Mouse (Mus musculus) frontal cortex, postnatal 14 days (tissue): ENCODE measurements around the gene Kansl1l.

Experiments used
- DNase-seq, 2 experiments: peaks; one replicate each; pipeline ENCODE4 v3.0.0; 2022; ENCODE audit warnings: low spot score in 2 of 2

Gene Kansl1l

GRCm38 (mm10) chr1:66817865-66818315 is 528 bp upstream of the Kansl1l start:
- DNase-seq: no peak

GRCm38 (mm10) chr1:66816837-66817452 is 417 bp downstream of the Kansl1l start:
- peak; percentile 81 to 89 for DNase-seq

GRCm38 (mm10) chr1:66815941-66816777 is 1.2 kb downstream of the Kansl1l start:
- peak; percentile 53 to 59 for DNase-seq

GRCm38 (mm10) chr1:66814756-66815155 is 2.6 kb downstream of the Kansl1l start:
- DNase-seq: no peak

GRCm38 (mm10) chr1:66813191-66813590 is 4.2 kb downstream of the Kansl1l start:
- no peak for DNase-seq

GRCm38 (mm10) chr1:66806821-66807220 is 10.5 kb downstream of the Kansl1l start:
- DNase-seq: no peak

GRCm38 (mm10) chr1:66805408-66805807 is 12.0 kb downstream of the Kansl1l start:
- no peak for DNase-seq

- DNase-seq: no peak
Measured at GRCm38 (mm10) chr1:66804710-66805109, 12.7 kb downstream of the Kansl1l start.

GRCm38 (mm10) chr1:66797962-66798361 is 19.4 kb downstream of the Kansl1l start:
- no peak for DNase-seq

GRCm38 (mm10) chr1:66792838-66793466 is 24.4 kb downstream of the Kansl1l start:
- DNase-seq: no peak

- DNase-seq: no peak
Measured at GRCm38 (mm10) chr1:66782296-66782695, 35.1 kb downstream of the Kansl1l start.

GRCm38 (mm10) chr1:66781027-66781426 is 36.3 kb downstream of the Kansl1l start:
- no peak for DNase-seq

GRCm38 (mm10) chr1:66778798-66779197 is 38.6 kb downstream of the Kansl1l start:
- no peak for DNase-seq

GRCm38 (mm10) chr1:66777878-66778277 is 39.5 kb downstream of the Kansl1l start:
- no peak for DNase-seq

- no peak for DNase-seq
Measured at GRCm38 (mm10) chr1:66768764-66769163, 48.6 kb downstream of the Kansl1l start.

GRCm38 (mm10) chr1:66730581-66730980 is 86.8 kb downstream of the Kansl1l start:
- DNase-seq: no peak

- DNase-seq: no peak
Measured at GRCm38 (mm10) chr1:66712859-66713258, 104.5 kb downstream of the Kansl1l start.

GRCm38 (mm10) chr1:66704523-66704922 is 112.8 kb downstream of the Kansl1l start:
- no peak for DNase-seq

GRCm38 (mm10) chr1:66702623-66703345 is 114.6 kb downstream of the Kansl1l start:
- no peak for DNase-seq

GRCm38 (mm10) chr1:66701576-66701940 is 115.8 kb downstream of the Kansl1l start:
- DNase-seq: no peak

- DNase-seq: peak; percentile 85 to 91
Measured at GRCm38 (mm10) chr1:66700693-66701575, 116.4 kb downstream of the Kansl1l start, which contains the start of gene Rpe. Gene Rpe, plus strand, starts transcription at chr1:66700831.
